Mouse (Mus musculus): ENCODE results near the gene Gm17190.
"Not testable (repeated sequence)": the region's sequence is repeated elsewhere in the genome, so short reads cannot be mapped to it uniquely, and the experiment has no call there.

Gm17190 gene

DNA sequence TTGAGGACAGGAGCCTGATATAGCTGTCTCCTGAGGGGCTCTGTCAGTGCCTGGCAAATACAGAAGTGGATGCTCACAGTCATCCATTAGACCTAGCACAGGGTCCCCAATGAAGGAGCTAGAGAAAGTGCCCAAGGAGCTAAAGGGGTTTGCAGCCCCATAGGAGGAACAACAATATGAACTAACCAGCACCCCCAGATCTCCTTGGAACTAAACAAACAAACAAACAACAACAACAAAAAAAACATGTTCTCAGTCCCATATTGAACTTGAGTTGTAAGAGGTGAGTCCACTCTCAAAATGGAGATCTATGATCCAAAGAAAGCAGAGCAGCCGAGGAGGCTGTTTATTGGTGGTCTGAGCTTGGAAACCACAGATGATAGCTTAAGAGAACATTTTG is at the start of gene Gm17190:
TSS of gene Gm17190 (plus strand) at position 301 of the 400 bp plus-strand sequence.
- not testable (repeated sequence) for DNase-seq

DNA sequence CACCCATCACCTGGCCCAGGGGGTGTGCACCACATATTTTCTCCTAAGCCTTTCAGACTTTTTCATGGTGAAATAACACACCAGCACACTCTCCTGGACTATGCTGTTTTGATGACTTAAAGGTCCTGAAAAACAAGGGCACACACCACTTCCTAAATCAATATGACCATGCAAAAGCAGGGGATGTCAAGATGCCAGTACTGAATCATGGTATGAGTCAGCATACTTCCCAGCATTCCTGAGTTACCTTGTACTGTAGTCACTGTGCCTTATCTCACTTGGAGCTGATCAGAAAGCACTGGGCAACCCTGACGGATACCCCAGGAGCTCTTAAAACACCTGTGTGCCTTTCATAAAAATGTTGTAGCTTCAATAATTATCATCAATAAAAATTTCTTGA is 42.3 kb upstream of the Gm17190 start:
- DNase-seq = no peak

DNA sequence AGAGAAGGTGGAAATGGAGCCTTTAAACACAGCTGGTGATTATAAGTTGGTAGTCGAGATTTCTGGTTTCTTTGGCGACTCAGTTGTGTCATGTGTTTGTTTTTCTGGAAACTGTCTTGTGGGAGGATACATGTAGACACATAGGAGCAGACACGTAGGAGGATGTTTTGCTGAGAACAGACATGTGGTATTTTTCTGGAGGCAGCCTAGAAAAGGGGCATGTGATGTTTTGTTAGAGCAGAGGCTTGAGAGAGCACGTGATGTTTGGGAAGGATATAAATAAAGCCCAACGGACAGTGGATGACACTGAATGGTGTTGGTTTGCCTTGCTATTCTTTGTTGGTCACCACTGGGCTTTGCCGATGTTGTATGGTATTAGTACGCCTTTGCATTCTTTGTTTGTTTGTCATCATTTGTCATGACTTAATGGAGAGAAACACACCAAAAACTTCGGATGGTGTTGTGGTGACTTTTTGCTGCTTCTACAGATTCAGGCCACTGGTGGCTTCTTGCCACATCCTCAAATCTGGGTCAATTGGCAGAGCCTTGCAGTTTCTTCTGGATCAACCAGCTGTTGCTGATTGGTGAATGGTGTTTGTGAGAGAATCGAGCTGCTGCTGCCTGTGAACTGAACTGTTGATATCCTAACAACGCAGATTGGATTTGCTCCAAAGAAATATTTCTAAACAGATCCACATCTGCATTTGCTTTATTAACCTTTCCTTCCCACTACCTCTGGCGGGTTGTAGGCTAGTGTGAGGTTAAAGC is 41.4 kb upstream of the Gm17190 start:
- DNase-seq = no peak

DNA sequence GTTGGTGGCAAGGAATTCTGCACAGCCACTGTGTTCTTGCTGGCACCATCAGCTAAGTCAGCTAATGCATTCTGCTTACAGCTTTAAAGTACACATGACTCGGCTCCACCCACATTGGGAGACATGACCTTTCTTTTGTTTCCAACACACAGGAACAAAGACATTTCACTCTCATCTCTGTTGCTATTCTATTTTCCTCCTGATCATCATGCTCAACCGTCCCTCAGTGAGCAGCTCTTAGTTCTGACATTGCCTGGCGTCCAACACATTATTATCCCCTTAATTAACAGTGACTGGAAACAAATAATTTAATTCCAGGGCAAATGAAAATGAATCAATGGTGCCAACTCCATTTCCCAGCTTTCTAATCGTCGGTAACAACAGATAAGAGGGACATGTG is 36.5 kb upstream of the Gm17190 start:
- no peak for DNase-seq

DNA sequence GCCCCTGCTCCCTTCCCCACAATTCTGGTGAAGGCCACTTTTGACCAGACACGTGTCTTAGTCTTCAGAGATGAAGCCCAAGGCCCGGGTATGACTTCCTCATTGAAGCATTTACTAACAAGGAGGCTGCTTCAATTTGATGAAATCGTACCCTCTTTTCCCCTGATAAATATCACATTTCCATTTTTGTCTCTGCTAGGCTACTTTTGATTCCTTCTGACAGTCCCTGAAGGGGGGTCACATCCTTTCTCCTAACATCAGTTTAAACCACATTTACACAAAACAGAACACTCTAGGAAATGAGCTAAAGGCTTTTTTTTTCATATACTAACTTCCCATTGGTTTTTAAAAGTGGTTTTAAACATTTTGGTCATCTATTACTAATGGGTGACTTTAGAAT is 29.1 kb upstream of the Gm17190 start:
- DNase-seq = no peak

DNA sequence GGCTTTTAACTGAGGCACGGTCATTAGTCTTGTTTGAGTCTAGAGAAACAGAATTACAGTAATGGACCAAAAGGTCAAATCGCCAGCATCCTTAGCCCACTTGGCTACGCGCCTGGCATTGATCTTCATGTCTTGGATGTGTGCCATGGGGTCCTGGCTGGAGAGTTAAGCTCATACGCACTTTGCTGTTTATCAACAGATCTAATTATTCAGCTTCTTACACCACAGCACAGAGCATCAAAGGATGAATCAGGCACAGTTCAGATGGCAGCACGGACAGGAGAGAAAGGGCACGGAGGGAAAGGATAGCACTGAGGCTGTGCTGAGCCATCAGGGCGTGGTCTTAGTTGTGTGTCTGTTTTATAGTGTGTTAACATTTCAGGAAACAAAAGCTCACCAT is 8.3 kb upstream of the Gm17190 start:
- DNase-seq = no peak

DNA sequence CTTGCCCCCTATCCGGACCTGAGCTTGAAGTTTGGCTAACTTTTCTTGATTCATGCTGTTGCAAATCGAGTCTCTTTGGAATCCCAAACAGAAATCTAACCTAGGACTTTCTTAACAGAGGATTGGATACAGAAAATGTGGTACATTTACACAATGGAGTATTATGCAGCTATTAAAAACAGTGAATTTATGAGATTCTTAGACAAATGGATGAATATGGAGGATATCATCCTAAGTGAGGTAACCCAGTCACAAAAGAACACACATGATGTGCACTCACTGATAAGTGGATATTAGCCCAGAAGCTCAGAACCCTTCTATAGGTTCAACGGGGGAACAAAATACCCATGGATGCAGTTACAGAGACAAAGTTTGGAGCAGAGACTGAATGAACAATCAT is 578 bp upstream of the Gm17190 start, which contains the start of gene Gm20075:
TSS of gene Gm20075 (minus strand) at position 101 of the 400 bp plus-strand sequence.
- not testable (repeated sequence) for DNase-seq

DNA sequence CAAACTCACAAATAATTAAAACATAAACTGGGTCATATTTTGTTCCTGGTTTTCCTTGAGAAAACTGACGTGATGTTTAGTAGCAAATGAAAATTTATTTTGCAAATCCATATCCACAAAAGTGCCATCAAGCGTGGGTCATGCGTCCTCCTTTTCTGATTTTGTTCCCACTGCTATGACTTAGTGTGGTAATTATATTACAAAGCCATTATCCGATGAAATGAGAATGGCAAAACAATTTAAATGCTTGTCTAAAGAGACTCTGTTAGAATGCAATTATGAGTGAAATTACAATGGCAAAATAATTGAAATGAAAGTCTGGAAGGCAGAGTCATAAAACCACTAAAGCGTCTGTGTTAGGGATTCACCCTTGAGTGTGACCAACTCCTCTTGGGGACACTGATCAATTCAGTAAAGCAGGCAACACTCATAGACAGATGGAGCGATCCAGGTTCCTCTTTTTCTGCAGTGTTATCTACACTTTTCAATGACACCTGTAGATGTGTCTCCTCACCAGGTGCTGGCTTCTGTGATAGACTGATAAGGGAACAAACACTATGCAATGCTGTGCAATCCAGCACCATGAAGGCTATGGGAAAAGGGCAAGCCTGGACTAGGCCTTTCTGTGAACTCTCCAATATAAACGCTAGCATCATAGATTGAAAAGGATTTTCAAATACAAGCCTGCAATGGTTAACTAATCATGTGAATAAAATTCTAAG is 3.9 kb downstream of the Gm17190 start:
- DNase-seq = no peak

DNA sequence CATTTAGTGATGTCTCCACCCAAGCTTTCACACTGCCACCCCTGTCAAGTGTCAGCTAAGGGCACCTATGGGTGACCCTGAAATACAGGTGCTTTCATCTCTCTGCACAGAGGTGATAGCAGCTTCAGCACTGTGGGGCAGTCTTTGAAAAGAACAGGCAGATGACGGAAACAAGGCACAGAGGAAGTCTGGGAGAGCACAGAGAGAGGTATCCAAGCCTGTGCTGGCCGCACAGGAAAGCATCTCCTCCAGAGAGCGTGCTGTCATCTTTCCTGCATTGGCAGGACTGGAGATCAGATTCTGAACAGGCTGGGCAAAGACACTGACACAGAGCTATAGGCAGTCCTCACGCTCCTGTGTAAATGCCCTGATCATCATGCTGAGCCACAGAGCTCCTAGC is 9.1 kb downstream of the Gm17190 start:
- no peak for DNase-seq

DNA sequence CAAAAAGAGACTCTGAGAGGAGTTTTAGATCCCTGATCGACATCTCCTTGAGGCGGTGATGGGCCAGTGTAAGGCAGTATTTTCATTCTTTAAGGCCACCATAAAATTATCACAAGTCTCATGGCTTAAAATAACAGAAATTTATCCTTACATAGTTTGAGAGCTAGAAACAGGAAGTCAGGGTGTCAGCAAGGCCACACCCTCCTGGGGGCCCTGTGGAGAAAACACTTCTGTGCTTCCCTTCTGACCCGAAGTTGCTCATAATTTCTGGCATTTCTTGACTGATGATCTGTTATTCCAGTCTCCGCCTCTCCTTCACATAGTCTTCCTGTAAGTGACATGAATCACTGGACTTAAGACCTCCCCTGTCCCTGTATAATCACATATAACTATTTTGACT is 24.5 kb downstream of the Gm17190 start:
- DNase-seq = no peak

DNA sequence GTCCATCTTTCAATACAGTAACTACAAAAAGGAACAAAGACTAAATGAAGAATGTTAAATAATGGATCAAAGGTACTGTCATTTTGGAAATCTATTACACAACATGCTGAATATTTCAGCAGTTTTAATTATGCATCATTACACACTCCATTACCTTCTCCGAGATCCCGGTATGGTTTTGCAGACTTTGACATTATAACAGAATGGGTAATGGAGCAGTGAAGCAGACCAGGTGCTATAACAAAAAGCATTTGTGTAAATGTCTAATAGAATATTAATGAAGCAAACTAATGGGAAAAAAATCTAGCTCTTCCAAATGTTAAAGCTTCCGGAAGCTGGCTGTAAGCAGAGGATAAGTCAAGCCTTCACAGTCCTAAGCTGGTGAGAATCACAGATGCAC is 28.9 kb downstream of the Gm17190 start:
- DNase-seq = no peak

DNA sequence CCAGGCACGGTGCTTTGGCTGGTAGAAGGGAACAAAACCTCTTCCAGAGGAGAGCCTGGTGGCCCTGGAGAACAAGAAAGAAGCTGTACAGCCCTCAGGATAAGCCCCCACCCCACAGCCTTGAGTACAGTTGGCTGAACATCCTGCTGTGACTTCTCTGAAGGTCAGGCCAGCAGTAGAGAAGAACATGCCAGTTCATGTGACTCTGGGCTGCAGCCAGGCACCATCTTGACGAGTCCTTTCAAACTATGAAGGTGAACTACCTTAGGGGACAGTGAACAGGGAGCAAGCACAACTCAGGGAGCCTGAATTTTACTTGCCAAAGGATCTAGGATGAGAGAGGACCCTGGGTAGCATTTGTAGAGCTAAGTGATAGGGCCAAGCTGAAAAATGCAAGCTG is 30.9 kb downstream of the Gm17190 start:
- DNase-seq = no peak

DNA sequence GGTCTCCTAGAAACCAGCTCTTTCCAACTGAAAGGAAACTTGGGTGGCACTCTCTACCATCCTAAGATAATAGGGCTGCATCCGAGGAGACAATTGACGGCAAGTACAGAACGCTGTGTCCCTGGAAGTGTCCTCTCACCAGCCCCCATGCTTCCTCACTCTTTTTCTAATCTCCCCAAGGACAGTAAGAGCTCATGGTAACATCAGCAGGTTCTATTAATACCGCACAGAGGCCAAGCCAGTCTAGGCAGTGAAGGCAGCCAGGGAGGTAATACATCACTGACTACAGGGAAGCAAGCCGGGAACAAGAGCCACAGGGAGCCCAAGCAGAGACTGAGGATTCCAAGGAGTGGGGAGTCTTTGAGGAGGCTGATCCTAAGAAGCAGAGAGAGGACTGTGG is 43.2 kb downstream of the Gm17190 start:
- no peak for DNase-seq

DNA sequence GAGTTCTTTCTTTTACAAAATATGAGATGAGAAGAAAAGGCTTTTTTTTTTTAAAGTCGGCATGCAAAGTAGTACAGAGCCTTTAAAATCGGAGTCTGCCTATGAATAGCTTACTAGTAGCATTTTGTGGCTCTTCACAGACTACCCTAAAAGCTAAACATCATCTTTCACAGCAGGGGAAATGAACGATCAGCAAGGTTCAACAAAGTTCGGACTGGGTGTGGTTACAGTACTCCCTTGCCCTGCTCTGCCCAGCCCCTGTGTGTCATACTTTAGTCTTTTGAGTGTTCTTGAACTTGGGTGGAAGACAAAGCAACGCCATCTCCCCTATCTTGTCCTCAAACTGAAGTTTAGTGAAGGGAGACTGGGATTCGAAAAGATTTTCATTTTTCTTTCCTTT is 44.8 kb downstream of the Gm17190 start:
- DNase-seq = no peak

DNA sequence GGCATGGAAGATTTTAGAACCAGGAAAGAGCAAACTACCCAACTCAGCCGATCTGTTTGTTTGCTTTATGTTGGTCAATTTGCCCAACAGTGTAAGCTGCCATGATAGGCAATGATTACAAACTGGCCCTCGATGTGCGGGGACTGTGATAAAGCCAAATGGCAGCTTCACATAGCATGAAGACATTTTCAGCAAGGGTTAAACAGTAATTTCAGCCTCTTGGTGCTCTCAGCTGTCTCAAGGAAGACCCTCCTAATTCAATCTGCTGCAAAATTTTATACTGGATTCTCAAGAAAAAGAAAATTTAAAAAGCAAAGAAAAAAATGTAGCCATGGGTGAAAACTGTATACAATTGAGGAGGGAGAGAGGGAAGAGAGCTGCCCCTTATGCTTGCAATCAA is 47.2 kb downstream of the Gm17190 start:
- no peak for DNase-seq

DNA sequence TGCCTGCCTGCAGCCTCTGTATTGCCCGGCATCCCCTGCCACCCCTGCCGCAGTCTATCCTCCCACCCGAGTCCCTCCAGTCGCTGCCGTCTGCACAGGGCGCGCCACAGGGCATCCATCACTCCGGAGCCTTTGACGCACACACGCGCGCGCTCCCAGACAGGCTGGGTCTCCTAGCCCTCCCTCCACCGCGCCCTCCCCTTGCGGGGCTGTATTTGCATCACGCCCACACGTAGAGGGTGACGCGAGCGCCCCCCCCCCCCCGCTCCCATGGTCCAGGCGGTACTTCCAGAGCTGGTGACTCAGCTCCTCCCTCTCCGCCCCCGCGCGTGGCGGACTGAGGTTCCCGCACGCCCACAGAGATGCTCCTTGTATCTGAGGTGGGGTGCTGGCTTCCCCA is 49.2 kb downstream of the Gm17190 start:
- DNase-seq = no peak

DNA sequence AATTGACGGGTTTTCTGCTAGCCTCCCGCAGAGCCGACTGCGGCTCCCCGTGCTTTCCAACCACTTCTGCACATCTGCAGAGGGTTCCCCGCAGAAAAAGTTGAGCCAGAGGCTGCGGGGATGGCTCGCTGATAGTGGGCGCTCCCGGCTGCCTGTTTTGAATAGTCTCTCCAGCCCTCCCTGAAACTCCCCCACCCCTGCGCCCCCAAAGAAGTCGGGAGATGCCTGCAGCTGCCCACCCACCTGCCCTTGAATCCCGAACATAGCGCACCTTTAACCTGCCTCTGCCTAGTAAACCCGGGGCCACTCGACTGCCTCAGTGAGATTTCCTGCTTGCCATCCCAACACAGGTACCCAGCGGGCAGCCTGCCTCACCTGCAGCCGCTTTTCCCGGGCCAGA is 50.1 kb downstream of the Gm17190 start:
- no peak for DNase-seq

DNA sequence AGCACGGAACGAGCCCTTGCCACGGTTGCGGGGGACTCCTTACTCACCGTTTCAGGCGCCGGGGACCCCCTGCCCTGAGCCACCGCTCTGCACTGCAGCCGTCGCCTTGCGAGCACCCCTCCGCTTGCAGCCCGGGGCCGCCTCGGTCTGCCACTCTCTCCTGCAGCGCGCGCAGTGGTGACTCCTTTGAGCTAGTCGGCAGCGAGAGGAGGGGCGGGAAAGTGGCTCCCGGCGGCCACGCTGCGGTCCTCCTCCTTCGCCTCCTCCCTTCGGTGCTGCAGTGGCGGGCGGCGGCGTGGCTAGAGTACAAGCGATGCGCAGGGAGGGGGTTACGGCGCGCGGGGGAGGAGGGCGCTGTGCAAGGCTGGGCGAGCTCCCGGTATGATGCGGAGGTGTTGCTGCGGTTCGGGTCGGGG is 50.6 kb downstream of the Gm17190 start, which contains the start of gene Sv2c:
TSS of gene Sv2c (minus strand) at position 177 of the 416 bp plus-strand sequence.
- no peak for DNase-seq
